Mouse (Mus musculus) monocyte, adult 2 months (primary cell): Measurements from ENCODE around the gene Fam72a.

ENCODE experiments used
- DNase-seq, 2 experiments: peaks; one replicate each; pipeline ENCODE4 v3.0.0; 2022; ENCODE audit warnings: low spot score in 2 of 2, low read depth in 1 of 2

Fam72a gene

GRCm38 (mm10) chr1:131578943-131579680, 51.4 kb downstream of the Fam72a start:
- no peak for DNase-seq

DNA sequence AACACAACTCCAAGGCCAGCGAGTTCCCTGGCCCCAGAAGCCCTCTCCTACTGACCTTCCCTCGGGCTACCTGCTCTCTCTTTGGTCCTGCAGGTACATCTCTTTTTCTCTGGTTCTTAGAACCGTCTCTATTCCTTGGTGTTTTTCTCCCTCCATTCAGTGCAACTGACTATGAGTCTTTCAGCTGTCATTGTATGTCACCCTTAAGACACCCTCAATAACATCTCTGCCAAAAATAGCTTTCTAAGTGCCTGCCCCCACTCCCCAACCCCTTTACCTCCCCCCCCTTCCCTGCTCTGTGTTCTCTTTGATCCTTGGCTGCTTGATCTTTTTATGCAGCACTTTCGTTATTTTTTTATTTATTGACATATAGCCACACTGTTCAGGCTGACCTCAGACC, 52.7 kb downstream of the Fam72a start:
- DNase-seq = no peak

DNA sequence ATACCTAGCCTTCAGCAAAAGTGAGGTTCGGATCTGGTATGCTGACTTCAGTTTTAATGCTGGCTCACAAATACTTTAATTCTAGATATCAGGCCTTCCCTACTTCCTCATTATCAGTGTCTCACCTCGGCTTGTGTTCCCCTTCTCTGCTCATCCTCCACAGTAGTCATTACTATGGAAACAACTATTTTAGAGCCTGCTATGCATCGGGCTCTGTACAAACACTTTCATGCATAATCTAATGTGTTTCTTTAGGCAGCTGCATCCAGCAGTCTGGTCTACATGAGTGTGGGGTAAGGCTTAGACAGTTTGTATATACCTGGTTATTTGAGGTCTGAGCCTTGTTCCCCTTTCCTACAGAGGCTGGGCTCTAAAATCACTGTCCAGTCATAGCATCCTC, 55.9 kb downstream of the Fam72a start:
- no peak for DNase-seq

DNA sequence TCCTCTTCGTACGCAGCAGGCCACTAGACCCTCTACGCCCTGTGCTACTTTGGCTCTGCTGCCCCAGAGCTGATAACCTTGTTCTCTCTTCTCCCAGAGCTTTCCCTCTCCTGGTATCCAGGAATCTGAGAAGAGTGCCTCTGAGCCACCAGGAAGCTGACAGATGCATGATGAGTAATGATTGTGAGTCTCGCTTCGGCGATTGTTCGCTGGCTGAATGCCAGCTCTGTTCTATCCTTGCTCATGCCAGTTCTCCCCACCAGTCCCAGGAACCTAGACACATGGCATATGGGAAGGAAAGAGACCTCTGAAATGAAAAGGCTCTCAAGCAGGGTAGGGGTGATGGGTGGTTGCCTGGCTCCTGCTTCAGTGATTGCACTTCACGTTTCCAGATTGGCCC, 59.1 kb downstream of the Fam72a start:
- DNase-seq = no peak
